Mouse (Mus musculus) erythroblast, adult 5-6 weeks (primary cell): ENCODE data around the gene Traf6. TPM values are rescaled to one million over a fixed set of nuclear protein-coding genes. Genes with fewer than 3 reads are reported as not detected.

Experiments used
- ATAC-seq: replicated peaks from 2 replicates; pipeline ENCODE4 v1.8.0; 2016; ENCODE audit warnings: moderate number of reproducible peaks, mild to moderate bottlenecking, moderate TSS enrichment, inconsistent platforms; ENCODE audit not compliant: poor library complexity, low FRiP score, severe bottlenecking
- total RNA-seq, 2 experiments: library from RNA; stranded (forward) in 1 of 2; stranded (reverse) in 1 of 2; fragments of 150-400 nt in 1 of 2; fragments of 200-764, 138-1000 nt in 1 of 2; gene quantifications; 2 replicates each; pipeline versions ENCODE4 v1.2.3 to v1.2.4; 2015 to 2017; ENCODE audit warnings: low replicate concordance in 2 of 2

The Traf6 gene
- total RNA-seq, 2 experiments from 2014 or later = 4.8 to 5.7 TPM

GRCm38 (mm10) chr2:101693043-101693442, 14.8 kb downstream of the Traf6 start:
- ATAC-seq = no peak

- no peak for ATAC-seq
Observed at GRCm38 (mm10) chr2:101693577-101694215, 15.5 kb downstream of the Traf6 start.

GRCm38 (mm10) chr2:101695584-101695983, 17.4 kb downstream of the Traf6 start:
- ATAC-seq = no peak

- no peak for ATAC-seq
Observed at GRCm38 (mm10) chr2:101699284-101699683, 21.1 kb downstream of the Traf6 start.

- no peak for ATAC-seq
Observed at GRCm38 (mm10) chr2:101705941-101706485, 27.8 kb downstream of the Traf6 start.

- ATAC-seq = no peak
Observed at GRCm38 (mm10) chr2:101711608-101712007, 33.4 kb downstream of the Traf6 start.

GRCm38 (mm10) chr2:101715650-101716323, 37.6 kb downstream of the Traf6 start:
- no peak for ATAC-seq

GRCm38 (mm10) chr2:101717162-101717561, 38.9 kb downstream of the Traf6 start:
- no peak for ATAC-seq

- ATAC-seq = no peak
Observed at GRCm38 (mm10) chr2:101721835-101722234, 43.6 kb downstream of the Traf6 start.

GRCm38 (mm10) chr2:101722370-101723332, 44.4 kb downstream of the Traf6 start:
- no peak for ATAC-seq

- ATAC-seq = no peak
Observed at GRCm38 (mm10) chr2:101723333-101723881, 45.2 kb downstream of the Traf6 start.

GRCm38 (mm10) chr2:101727787-101728186, 49.6 kb downstream of the Traf6 start:
- ATAC-seq = no peak

- no peak for ATAC-seq
Observed at GRCm38 (mm10) chr2:101729472-101729871, 51.2 kb downstream of the Traf6 start.

GRCm38 (mm10) chr2:101730972-101731371, 52.7 kb downstream of the Traf6 start:
- ATAC-seq = no peak

GRCm38 (mm10) chr2:101732777-101733210, 54.6 kb downstream of the Traf6 start:
- no peak for ATAC-seq

GRCm38 (mm10) chr2:101733564-101733963, 55.3 kb downstream of the Traf6 start:
- ATAC-seq = no peak

- no peak for ATAC-seq
Observed at GRCm38 (mm10) chr2:101739914-101740313, 61.7 kb downstream of the Traf6 start.

GRCm38 (mm10) chr2:101741653-101742052, 63.4 kb downstream of the Traf6 start:
- no peak for ATAC-seq

GRCm38 (mm10) chr2:101742072-101742860, 64.0 kb downstream of the Traf6 start:
- ATAC-seq = no peak
